Mouse (Mus musculus): ENCODE measurements around the gene 4930578G10Rik.
"Not testable (repeated sequence)": the region's sequence is repeated elsewhere in the genome, so short reads cannot be mapped to it uniquely, and the experiment has no call there.

4930578G10Rik gene

GRCm38 (mm10) chr4:42735245-42735644, at the start of gene 4930578G10Rik:
Gene 4930578G10Rik, plus strand, starts transcription at chr4:42735545.
- DNase-seq (ENCODE audit: low read depth, low spot score): not testable (repeated sequence)

- DNase-seq (ENCODE audit: low read depth, low spot score): not testable (repeated sequence)
These were observed 21.1 kb downstream of the 4930578G10Rik start, which contains the start of gene Ccl19 for GRCm38 (mm10) chr4:42756477-42756876. Gene Ccl19, minus strand, starts transcription at chr4:42756577.

- not testable (repeated sequence) for DNase-seq (ENCODE audit: low read depth, low spot score)
These were observed 38.5 kb downstream of the 4930578G10Rik start, which contains the start of gene Ccl21a for GRCm38 (mm10) chr4:42773893-42774292. Gene Ccl21a, minus strand, starts transcription at chr4:42773993.

GRCm38 (mm10) chr4:42853788-42854187, 118.4 kb downstream of the 4930578G10Rik start, which contains the start of gene Fam205a1:
Gene Fam205a1, minus strand, starts transcription at chr4:42853888.
- DNase-seq (ENCODE audit: low read depth, low spot score): not testable (repeated sequence)

- not testable (repeated sequence) for DNase-seq (ENCODE audit: low read depth, low spot score)
These were observed 121.3 kb downstream of the 4930578G10Rik start, which contains the start of gene Gm12394 for GRCm38 (mm10) chr4:42856671-42857070. Gene Gm12394, minus strand, starts transcription at chr4:42856771.

GRCm38 (mm10) chr4:42860483-42860882, 125.1 kb downstream of the 4930578G10Rik start:
- not testable (repeated sequence) for DNase-seq (ENCODE audit: low read depth, low spot score)

- DNase-seq (ENCODE audit: low read depth, low spot score): not testable (repeated sequence)
These were observed 128.1 kb downstream of the 4930578G10Rik start for GRCm38 (mm10) chr4:42863487-42863886.

GRCm38 (mm10) chr4:42867390-42867789, 132.0 kb downstream of the 4930578G10Rik start:
- DNase-seq (ENCODE audit: low read depth, low spot score): no peak

- no peak for DNase-seq (ENCODE audit: low read depth, low spot score)
These were observed 132.8 kb downstream of the 4930578G10Rik start for GRCm38 (mm10) chr4:42868193-42868592.

- no peak for DNase-seq (ENCODE audit: low read depth, low spot score)
These were observed 135.4 kb downstream of the 4930578G10Rik start for GRCm38 (mm10) chr4:42870748-42871147.

GRCm38 (mm10) chr4:42872151-42872550, 136.8 kb downstream of the 4930578G10Rik start:
- no peak for DNase-seq (ENCODE audit: low read depth, low spot score)

- peak; percentile 35 for DNase-seq (ENCODE audit: low read depth, low spot score)
These were observed 137.5 kb downstream of the 4930578G10Rik start for GRCm38 (mm10) chr4:42872746-42873435.

GRCm38 (mm10) chr4:42874134-42874533, 138.8 kb downstream of the 4930578G10Rik start, which contains the start of gene Fam205c:
Gene Fam205c, minus strand, starts transcription at chr4:42874234.
- no peak for DNase-seq (ENCODE audit: low read depth, low spot score)

GRCm38 (mm10) chr4:42876586-42877291, 141.4 kb downstream of the 4930578G10Rik start:
- DNase-seq (ENCODE audit: low read depth, low spot score): peak; percentile 75

GRCm38 (mm10) chr4:42877657-42878056, 142.3 kb downstream of the 4930578G10Rik start:
- DNase-seq (ENCODE audit: low read depth, low spot score): no peak

- no peak for DNase-seq (ENCODE audit: low read depth, low spot score)
These were observed 144.7 kb downstream of the 4930578G10Rik start for GRCm38 (mm10) chr4:42879829-42880676.

GRCm38 (mm10) chr4:42880677-42880948, 145.3 kb downstream of the 4930578G10Rik start:
- DNase-seq (ENCODE audit: low read depth, low spot score): no peak

- no peak for DNase-seq (ENCODE audit: low read depth, low spot score)
These were observed 151.6 kb downstream of the 4930578G10Rik start for GRCm38 (mm10) chr4:42886926-42887325.

- DNase-seq (ENCODE audit: low read depth, low spot score): no peak
These were observed 153.5 kb downstream of the 4930578G10Rik start for GRCm38 (mm10) chr4:42888806-42889205.

GRCm38 (mm10) chr4:42891176-42891575, 155.8 kb downstream of the 4930578G10Rik start:
- no peak for DNase-seq (ENCODE audit: low read depth, low spot score)

- no peak for DNase-seq (ENCODE audit: low read depth, low spot score)
These were observed 159.8 kb downstream of the 4930578G10Rik start for GRCm38 (mm10) chr4:42895118-42895517.

Data from ES-CJ7 (cell line).